Mouse (Mus musculus): Measurements from ENCODE around the gene Trio.

Trio gene

GRCm38 (mm10) chr15:27710698-27711097 is 314.9 kb downstream of the Trio start:
- no peak for DNase-seq (ENCODE audit: low spot score)

- DNase-seq (ENCODE audit: low spot score): no peak
Observed at GRCm38 (mm10) chr15:27708968-27709612, 316.6 kb downstream of the Trio start.

- no peak for DNase-seq (ENCODE audit: low spot score)
Observed at GRCm38 (mm10) chr15:27708499-27708898, 317.1 kb downstream of the Trio start.

DNA sequence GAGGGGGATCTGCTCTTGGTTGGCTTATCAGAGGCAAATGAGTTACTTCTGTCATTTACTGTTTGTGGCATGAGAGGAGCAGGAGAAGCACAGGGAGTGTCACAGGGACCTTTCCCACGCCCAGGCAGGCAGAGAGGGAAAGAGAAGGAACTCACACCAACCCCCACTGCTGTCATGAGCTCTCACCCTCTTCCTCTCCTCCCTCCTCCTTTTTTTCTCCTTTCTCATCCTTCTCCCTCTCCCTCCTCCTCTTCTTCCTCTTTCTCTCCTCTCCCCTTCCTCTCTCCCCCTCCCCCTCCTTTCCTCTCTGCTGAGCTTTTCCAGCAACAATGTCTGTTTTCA is 322.7 kb downstream of the Trio start:
- DNase-seq (ENCODE audit: low spot score): no peak

DNA sequence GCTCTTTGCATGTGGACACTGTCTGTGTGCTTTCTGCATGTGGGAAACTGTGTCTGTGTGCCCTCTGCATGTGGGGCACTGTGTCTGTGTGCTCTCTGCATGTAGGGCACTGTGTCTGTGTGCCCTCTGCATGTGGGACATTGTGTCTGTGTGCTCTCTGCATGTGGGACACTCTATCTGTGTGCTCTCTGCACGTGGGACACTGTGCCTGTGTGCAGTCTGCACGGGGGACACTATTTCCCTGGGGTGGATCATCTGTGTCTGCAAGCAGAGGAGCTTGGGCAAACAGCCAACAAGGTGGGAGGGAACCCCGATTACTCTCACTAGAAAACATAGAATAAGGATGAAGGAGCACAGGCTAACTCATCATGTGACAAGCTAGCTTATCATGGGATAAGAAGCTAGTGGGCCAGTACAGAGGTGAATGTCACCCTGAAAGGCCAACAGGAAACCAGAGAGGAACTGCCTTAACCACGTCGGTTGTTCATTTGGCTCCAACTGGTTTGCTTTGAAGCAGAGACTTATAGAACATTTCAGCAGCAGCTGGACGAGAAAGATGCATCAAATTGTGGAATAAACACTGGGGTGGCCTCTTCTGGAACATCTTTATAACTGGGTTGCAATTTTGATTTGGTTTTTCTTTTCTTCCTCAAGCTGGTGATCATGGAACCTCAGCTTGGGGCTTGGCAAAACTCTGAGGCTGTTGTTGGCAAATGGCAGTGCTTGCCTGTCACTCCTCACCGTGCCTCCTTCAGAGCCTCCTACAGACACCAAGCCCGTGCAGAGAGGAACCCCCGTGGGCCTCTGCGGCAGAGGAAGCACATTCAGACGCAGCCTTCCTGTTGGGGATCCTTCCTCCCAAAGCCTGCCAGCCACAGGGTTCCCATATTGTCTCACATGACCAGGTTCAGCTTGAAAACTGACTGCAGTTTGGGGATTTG is 323.3 kb downstream of the Trio start:
- no peak for DNase-seq (ENCODE audit: low spot score)

- no peak for DNase-seq (ENCODE audit: low spot score)
Observed at GRCm38 (mm10) chr15:27697632-27698031, 328.0 kb downstream of the Trio start.

DNA sequence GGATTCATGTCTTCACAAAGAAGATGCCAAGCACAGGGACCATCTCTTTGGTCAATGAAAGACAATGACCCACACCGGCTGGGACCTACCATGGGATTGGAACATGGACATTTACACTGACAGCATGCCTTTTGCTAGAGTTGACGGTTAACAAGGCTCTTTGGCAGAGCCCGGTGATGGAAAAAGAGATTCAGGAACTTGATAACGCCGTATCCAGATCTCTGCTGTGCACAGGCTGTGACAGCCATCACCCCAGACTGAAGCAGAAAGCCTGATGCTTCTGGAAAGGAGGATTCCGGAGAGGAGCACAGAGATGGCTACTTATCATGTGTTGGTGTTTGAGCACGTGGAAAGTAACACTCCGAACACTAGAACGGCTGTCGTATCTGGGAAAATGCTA is 332.4 kb downstream of the Trio start:
- DNase-seq (ENCODE audit: low spot score): no peak

GRCm38 (mm10) chr15:27692161-27692560 is 333.5 kb downstream of the Trio start:
- DNase-seq (ENCODE audit: low spot score): no peak

- no peak for DNase-seq (ENCODE audit: low spot score)
Observed at GRCm38 (mm10) chr15:27691213-27691612, 334.4 kb downstream of the Trio start.

- DNase-seq (ENCODE audit: low spot score): no peak
Observed at GRCm38 (mm10) chr15:27688041-27688651, 337.5 kb downstream of the Trio start.

DNA sequence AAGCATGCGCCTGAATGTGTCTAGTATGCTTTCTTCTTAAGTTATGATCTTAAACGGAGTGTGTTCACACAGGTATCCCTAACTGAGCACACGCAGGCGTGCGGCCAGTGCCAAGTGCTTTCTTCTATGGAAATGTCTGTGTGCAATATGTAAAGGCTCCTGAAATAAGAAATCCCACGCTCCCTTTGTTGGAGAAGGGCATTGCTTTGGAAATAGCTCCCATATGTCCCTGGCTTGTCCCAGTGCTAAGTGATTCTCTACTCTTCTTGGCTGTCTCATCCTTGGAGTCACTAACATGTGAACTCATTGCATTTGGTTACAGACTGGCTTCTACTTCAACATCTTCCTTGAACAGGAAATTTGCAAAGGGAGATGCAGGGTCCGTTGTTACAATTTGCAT is 340.8 kb downstream of the Trio start:
- no peak for DNase-seq (ENCODE audit: low spot score)

- DNase-seq (ENCODE audit: low spot score): no peak
Observed at GRCm38 (mm10) chr15:27683206-27683605, 342.4 kb downstream of the Trio start.

GRCm38 (mm10) chr15:27682619-27683018 is 343.0 kb downstream of the Trio start:
- peak; percentile 51 for DNase-seq (ENCODE audit: low spot score)

GRCm38 (mm10) chr15:27681419-27682187 is 344.0 kb downstream of the Trio start, which contains the start of gene Otulinl:
TSS of gene Otulinl (minus strand) at chr15:27681579.
- peak; percentile 96 for DNase-seq (ENCODE audit: low spot score)

DNA sequence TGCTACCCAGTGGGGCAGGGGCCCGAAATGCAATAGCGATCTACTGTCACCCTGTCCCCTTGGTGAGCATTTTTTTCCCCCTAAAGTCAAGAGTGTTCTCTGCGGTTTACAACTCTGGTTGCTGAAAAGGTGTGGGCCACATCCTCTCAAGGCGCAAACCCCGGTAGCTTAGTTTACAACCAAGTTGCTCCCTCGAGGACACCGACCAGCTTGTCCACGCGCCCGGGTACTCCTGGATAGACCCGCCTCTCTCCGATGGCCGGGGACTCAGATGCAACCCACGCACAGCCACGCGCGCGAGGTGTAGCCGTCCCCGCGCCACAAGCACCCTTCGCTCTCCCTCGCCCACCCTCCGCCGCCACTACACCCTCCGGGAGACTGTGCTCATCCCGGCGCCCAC is 344.7 kb downstream of the Trio start:
- peak; percentile 27 for DNase-seq (ENCODE audit: low spot score)

Measured in embryo, embryonic 10 days (tissue).